7 mouse cellular contexts compared by ENCODE assay signal in genomic region chr1:134854325-134854982, GRCm38 (mm10).
DNase-seq lines count a peak whose midpoint lies in the region; ATAC-seq and TF ChIP-seq lines count a peak whose summit lies in the region.

No protein-coding gene starts in this region.

- H3K27ac ChIP-seq in cerebellum, adult 2 months (ENCODE audit: insufficient read depth, low read length), result no peak overlapping the region
- H3K27ac ChIP-seq in lung, postnatal 0 days (ENCODE audit: low read length), result no peak overlapping the region

- no peak for TF ChIP-seq EP300 in lung, postnatal 0 days (IDR thresholded peaks at IDR 0.05)

- no peaks in the 10 kb centered on the region for H3K36me3 ChIP-seq in lung, postnatal 0 days (ENCODE audit: insufficient read depth, low read length)

- TF ChIP-seq POLR2A in cerebellum, adult 2 months (IDR thresholded peaks at IDR 0.05; ENCODE audit: borderline replicate concordance, insufficient read depth, low read length), result no peak

- WGBS in cerebellum, adult 2 months, result 82% methylated on average over 1 of the region's 1 CpGs
- WGBS in lung, postnatal 0 days, result 80% methylated on average over 1 of the region's 1 CpGs

- H3K27me3 ChIP-seq in cerebellum, adult 2 months (ENCODE audit: control insufficient read depth, insufficient read depth, low read length), result no peaks in the 10 kb centered on the region
- H3K27me3 ChIP-seq in lung, postnatal 0 days (replicated peaks; ENCODE audit: insufficient read depth, low read length), result no peaks in the 10 kb centered on the region

- H3K4me2 ChIP-seq in lung, postnatal 0 days (replicated peaks; ENCODE audit: low read depth, low read length), result no peak overlapping the region

- peak; percentile 23; the same call in 1 of the 2 replicates for TF ChIP-seq CTCF in cerebellum, adult 2 months (IDR thresholded peaks at IDR 0.05; ENCODE audit: borderline replicate concordance, insufficient read depth, low read depth, low read length)
- peak; percentile 87 for TF ChIP-seq CTCF in lung, postnatal 0 days (IDR thresholded peaks at IDR 0.05)

- peak; percentile 71 for ATAC-seq in CD4-positive, CD25-positive, alpha-beta regulatory T cell, adult 4 months
- no peak for ATAC-seq in lung, postnatal 0 days

- no peak overlapping the region for H3K4me3 ChIP-seq in cerebellum, adult 2 months (replicated peaks; ENCODE audit: insufficient read depth, low read depth, low read length)
- H3K4me3 ChIP-seq in lung, postnatal 0 days (ENCODE audit: low read depth, low read length), result no peak overlapping the region

- peaks cover 31% of the 10 kb centered on the region for H3K4me1 ChIP-seq in cerebellum, adult 2 months (ENCODE audit: control insufficient read depth, insufficient read depth, low read length)
- H3K4me1 ChIP-seq in lung, postnatal 0 days (ENCODE audit: insufficient read depth, low read depth, low read length), result no peaks in the 10 kb centered on the region

- no peaks in the 10 kb centered on the region for H3K9me3 ChIP-seq in lung, postnatal 0 days (ENCODE audit: low read length)

- no peak overlapping the region for H3K9ac ChIP-seq in lung, postnatal 0 days (replicated peaks; ENCODE audit: low read depth)

- peak; percentile 43 for DNase-seq in MEL-GATA-1-ER (ENCODE audit: extremely low read depth, low read depth)
- peak; percentile 76 to 89 for DNase-seq in cerebellum, adult 2 months
- DNase-seq in frontal cortex, postnatal 36 days (ENCODE audit: low spot score in 2 of 2), result peak; percentile 78 to 93
- peak; percentile 63 to 94 for DNase-seq in layer of hippocampus, adult 18-20 months (ENCODE audit: low spot score in 2 of 2)
- DNase-seq in lung, postnatal 0 days (ENCODE audit: low spot score), result peak; percentile 67
- DNase-seq in right cerebral cortex, postnatal 25 days, result peak; percentile 76
